Mouse (Mus musculus): ENCODE data around the gene Tstd2.

Gene Tstd2

DNA sequence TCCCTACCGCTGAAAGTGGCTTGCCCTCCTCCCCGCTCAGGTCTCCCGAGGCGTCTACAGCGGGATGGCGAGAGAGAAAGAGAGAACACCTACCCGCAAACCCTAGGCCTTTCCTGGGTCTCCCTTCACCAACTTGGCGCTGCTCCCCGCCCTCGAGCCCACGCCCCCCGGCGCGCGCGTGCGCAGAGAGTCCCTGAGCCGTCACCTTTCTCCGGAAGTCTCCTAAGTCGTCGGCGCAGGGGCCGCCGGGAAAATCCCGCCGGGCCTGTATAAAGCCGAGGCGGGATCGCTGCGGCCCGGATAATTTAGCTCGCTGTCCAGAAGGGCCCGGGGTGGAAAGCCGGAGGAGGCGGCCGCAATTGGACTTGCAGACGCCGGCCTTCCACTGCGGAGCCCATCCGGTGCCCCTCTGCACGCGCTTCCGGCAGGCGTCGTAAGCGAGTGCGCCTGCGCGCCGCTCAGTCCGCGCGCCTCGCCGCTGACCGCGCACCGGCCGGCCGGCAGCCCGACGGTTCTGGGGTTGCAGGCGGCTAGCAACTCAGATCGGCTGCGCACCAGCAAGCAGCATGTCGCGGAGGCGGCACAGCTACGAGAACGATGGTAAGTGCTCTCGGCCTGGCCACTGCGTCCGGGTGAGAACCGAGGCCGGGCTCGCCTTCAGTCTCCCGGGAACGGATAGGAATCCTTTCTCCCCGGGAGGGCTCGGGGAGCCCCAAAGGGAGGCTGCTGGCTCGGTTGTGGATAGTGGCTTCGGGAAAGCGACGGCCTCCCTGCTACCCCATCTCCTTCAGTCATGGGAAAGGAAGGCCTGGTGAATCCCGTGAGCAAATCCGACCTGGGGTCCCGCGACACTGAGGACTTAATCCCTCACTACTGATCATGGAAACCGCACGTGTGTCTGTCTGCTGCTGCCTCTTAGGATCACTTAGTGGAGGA, at the start of gene Tstd2, which contains the start of gene Ncbp1:
Gene Tstd2, minus strand, starts transcription at position 408 of the 936 bp plus-strand sequence.
Gene Ncbp1, plus strand, starts transcription at position 327 of the 936 bp plus-strand sequence.
- peak; percentile 94 to 99 for DNase-seq (ENCODE audit: inconsistent age in 2 of 2, low spot score in 1 of 2)

DNA sequence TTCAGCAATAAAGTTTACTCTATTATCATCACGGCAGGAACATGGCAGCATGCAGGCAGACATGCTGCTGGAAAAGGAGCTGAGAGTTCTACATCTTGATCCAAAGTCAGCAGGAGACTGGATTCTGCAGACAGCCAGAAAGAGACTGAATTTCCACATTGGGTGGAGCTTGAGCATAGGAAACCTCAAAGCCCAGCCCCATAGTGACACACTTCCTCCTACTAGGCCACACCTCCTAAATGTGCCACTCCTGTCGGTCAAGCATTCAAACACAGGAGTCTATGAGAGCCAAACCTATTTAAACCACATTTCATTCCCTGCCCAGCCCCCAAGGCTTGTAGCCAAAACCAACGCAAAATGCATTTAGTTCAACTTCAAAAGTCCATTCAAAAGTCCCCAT, 48.0 kb upstream of the Tstd2 start:
- DNase-seq (ENCODE audit: inconsistent age in 2 of 2, low spot score in 1 of 2) = peak in 1 of 2 experiments; percentile 18

DNA sequence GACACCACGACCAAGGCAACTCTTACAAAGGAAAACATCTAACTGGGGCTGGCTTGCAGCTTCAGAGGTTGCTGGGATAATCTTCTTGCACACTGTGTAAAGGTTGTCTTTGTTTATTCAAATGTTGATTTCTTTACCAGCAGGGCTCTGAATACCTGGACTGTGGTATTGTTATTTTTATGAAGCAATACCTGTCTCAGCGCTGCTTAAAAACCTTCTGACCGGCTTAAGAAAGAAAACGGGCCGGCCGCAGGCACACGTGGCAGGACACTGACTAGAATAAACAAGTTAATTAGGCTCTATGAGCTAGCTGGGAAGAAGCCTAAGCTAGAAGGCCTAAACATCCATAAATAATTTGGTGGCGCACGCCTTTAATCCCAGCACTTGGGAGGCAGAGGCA, 47.4 kb upstream of the Tstd2 start:
- no peak for DNase-seq (ENCODE audit: inconsistent age in 2 of 2, low spot score in 1 of 2)

DNA sequence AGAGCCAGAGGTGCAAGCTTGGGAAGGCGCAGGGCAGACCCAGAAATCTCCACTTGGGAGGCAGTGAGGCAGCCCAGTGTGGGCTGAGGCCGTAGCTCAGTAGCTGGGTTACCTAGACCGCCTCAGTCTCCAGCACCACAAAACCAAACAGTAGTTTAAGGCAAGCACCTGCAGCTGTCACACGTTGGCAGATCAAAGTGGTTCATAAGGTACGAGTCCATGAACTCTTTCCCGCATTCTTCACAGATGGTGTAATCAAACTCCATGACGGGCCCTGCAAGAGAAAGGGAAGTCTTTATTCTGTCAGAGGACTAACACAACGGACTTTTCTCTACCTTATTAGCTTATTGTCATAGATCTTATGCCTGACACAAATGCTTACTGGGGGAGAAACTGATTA, 46.9 kb upstream of the Tstd2 start:
- no peak for DNase-seq (ENCODE audit: inconsistent age in 2 of 2, low spot score in 1 of 2)

DNA sequence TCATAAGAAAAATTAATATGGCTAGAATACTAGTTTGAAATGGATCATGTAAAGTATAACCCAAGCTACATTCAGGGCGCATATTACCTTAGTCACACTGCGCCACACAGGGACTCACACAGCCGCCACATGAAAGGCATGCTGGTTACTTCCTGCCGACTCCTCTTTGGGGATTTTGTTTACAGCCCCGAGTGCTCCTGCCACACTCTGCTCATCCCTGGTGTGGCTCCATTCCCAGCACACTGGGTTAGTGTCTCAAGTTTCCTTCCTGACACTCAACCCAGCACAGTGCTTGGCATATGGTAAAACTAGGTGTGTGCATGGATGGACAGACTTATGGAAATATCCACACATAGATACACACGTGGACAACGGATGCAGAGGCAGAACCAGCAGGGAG, 43.7 kb upstream of the Tstd2 start:
- no peak for DNase-seq (ENCODE audit: inconsistent age in 2 of 2, low spot score in 1 of 2)

DNA sequence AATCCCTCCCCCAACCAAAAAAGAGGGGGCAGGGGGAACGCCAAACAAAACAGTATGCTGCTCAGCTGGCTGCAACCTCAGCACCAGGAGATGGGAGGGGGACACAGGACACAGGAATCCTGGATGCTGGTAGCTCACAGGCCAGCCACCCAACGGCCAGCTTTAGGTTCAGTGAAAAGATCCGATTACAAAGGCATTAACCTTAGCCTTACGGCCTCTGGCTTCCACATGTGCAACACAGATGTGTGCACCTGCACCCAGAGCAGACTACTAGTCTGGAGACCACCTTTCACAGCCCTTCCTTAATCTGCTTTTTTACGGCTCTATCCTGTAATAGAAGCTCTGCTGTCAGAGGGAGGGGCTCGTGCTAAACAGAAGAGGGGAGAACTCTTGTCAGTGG, 42.7 kb upstream of the Tstd2 start:
- no peak for DNase-seq (ENCODE audit: inconsistent age in 2 of 2, low spot score in 1 of 2)

DNA sequence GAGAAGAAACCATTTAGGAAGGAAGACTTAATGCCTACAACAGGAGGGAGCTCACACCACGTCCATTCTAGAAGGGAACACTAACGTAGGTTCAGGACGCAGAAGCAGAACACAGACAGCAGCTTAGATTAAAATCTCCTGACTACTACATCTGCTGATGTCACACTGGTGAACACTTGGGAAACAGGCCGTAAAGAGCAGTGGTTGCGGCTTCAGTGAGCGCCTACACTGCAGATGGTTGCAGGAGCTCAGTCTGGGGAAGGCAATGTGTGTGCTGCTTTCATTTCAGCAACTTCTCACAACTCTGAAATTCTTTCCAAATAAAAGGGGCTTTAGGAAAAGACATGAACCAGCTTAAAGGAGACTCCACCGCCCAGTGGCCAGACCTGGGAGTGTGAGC, 39.0 kb upstream of the Tstd2 start:
- DNase-seq (ENCODE audit: inconsistent age in 2 of 2, low spot score in 1 of 2) = no peak

DNA sequence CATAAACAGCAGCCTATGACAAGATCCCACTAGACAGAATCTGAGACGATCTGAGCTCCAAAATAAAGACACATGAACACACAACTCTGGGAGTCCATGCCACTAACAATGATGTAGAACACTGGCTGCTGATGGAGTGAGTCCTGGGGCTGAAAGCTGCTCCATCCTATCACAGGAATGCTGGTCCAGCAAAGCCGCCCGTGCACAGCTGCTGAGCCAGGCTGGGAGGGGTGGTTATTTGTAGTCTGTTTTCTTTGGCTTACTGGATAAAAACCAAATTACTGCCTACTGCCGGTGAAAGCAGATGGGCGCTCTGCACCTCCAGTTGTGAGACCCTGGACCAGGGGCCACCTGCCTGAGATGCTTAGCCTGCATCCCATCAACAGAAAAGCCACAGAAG, 38.5 kb upstream of the Tstd2 start:
- DNase-seq (ENCODE audit: inconsistent age in 2 of 2, low spot score in 1 of 2) = no peak

DNA sequence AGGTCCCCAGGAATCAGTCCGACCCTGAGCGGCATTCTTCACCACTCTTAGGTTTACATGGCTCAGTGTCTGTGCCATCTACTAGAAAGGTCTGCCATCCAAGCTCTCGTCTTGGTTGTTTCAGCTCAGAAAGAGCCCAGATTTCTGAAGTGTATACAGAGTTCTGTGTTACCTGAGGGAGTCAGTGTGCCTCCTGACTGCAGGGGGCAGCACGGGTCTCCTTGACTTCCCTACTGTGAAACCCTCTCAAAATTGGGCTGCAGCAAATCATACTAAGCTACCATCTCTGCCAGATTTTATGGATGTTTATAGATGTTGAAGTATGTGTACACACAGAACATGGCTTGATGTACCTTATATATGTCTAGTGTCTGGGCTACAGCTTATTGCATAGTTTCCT, 37.8 kb upstream of the Tstd2 start:
- DNase-seq (ENCODE audit: inconsistent age in 2 of 2, low spot score in 1 of 2) = no peak

DNA sequence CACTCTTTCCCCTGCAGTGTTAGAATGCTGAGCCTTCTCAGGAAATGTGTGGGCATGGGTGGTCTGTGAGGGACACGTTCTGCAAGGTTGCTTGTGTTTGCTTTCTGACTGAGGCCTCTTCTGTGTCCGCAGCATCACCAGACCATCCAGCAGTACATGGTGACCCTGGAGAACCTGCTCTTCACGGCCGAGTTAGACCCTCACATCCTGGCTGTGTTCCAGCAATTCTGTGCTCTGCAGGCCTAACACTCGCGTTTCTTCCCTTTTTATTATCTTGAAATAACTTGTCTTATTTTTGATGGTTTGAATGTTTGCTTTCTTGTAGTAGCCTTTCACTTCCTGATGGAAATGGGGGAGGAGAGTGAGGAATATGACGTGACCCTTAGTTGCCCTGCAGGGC, 33.3 kb upstream of the Tstd2 start:
- DNase-seq (ENCODE audit: inconsistent age in 2 of 2, low spot score in 1 of 2) = no peak

DNA sequence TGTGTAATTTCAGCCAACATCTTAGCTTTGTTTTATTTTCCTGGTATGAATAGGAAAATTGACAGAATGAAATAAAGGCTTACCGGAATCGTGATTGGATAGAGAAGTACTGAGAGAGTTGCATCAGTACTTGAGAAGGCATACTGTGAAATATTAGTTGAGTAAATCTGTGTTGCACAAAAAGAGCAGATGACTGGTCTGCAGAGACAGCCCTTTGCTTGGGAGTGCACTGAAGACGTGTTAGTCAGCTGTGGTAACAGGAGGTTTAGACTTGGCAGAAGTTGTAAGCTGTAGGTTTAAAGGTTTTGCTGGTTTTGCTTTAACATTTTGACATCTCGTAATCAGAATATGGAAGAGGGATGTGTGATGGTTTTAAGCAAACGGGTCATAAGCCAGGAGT, 27.3 kb upstream of the Tstd2 start:
- DNase-seq (ENCODE audit: inconsistent age in 2 of 2, low spot score in 1 of 2) = no peak

DNA sequence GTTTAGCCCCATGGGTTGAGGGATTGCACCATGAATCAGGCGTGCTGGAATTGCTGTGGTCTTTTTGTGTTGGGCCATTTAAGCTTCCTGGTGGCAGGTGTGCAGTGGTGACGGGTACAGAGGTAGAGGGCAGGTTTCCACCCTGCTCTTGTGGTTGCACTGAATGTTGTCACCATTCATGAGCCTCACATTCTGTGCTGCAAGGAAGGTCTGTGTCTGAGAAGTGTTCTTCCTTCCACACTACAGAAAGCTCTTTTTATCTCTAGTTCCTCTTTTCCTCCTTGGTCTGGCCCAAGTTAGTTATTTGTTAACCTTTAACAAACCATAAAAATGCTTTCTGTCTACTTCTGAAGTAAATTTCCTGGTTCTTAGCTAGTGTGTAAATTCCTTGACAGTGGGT, 25.5 kb upstream of the Tstd2 start:
- DNase-seq (ENCODE audit: inconsistent age in 2 of 2, low spot score in 1 of 2) = no peak

DNA sequence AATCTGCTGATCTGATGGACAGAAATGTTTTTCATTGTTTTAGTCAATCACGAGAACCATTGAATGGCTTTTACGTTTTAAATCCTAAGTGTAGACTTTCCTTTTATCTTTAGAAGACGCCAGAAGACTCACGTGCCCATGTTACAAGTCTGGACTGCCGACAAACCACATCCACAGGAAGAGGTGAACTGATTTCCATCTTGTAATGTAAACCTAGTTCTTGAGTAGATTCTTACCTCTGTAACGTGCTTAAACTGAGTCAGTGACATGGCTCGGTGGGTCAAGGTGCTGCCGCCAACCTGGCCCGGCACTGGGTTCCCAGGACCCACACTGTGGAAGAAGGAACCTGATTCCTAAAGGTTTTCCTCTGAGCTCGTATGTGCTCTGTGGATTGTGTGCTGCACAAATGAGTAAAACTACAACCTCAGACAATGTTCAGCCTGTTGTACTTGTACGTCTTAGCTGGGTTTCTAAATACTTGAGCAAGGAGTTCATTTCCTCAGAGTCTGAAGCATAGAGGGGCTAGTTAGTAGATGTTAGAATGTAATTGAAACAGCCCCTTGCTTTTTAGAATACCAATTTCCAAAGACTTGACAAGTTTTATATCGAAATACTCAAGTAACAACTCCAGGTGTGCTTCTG, 13.5 kb upstream of the Tstd2 start:
- no peak for DNase-seq (ENCODE audit: inconsistent age in 2 of 2, low spot score in 1 of 2)

DNA sequence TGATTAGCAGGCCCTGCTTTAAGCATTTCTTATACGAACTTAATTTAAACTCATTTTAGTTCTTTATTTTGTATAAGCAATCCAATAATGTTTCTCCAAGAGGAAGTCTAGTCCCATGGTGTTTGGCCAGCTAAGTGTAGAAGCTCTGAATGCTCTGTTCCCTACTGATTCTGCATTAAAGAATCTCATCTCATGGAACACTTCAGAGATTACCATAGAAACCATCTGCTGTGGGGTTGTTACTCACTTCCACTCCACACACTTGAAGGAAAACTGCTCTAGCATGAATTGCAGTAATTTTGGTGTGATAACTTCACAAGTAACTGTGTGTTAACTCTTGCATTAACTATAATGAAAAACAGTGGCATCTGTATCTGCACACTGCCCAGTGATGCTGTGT, 8.4 kb upstream of the Tstd2 start:
- no peak for DNase-seq (ENCODE audit: inconsistent age in 2 of 2, low spot score in 1 of 2)

DNA sequence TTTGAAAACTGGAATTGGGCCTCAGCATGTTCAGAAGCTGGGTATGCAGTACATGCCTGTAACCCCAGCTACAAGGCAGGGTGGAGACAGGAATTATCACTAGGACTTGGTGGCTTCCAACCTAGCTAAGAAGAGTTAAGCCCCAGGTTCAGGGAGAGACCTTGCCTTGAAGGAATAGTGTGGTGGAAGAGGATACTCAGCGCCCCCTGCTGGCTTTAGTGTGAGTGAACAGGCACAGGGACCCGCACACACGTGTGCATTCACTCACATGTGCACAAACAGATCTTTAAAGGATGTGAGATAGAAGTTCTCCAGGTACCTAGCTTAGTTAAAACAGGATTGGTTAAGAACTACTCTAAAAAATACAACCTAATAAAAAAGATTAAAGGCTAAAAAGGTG, 5.8 kb upstream of the Tstd2 start:
- DNase-seq (ENCODE audit: inconsistent age in 2 of 2, low spot score in 1 of 2) = peak in 1 of 2 experiments; percentile 37

DNA sequence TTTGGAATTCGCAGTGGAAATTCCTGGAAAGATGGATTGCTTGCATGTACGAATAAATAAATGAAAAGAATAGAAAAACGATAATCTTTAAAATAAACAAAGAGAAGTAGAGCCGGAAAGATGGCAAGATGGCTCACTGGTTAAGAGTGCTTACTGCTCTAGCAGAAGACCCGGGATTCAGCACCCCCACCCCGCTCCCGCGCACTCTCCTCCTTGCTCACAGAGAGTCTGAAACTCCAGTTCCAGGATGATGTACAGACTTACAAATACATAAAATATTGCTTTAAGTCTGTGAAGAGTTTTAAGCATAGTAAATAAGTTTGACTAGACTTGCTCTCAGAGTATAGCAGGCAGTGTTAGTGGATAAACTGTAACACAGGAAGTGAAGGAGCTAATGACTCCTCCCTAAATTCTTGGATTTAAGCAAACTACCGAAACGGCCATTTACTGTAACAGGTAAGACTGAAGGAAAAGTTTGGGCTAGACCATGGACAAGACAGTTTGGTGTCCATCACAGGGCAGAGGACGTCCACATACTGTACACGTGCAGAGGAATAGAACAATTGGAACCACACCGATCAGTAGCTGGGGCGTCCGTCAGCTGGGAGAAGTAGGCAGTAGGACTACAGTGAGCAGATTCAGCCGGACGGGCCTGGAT, 736 bp downstream of the Tstd2 start:
- no peak for DNase-seq (ENCODE audit: inconsistent age in 2 of 2, low spot score in 1 of 2)

DNA sequence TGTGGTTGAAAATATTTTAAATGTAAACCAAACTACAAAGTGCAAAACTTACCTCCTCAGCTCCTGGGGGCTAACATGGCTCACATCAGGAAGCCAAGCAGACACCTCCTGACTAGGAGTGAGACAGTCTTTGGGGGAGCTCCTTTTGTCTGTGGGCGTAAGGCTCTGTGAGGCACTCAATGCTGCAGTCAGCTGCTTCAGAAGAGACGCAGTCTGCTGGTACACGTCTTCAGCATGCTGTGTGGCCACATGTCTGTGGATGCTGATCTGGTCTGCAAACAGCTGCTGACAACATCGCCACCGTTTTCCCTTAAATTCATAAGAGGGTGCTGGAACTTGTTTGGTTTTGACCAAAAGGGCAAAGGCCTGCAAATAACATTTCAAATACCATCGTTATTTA, 6.7 kb downstream of the Tstd2 start:
- DNase-seq (ENCODE audit: inconsistent age in 2 of 2, low spot score in 1 of 2) = no peak

DNA sequence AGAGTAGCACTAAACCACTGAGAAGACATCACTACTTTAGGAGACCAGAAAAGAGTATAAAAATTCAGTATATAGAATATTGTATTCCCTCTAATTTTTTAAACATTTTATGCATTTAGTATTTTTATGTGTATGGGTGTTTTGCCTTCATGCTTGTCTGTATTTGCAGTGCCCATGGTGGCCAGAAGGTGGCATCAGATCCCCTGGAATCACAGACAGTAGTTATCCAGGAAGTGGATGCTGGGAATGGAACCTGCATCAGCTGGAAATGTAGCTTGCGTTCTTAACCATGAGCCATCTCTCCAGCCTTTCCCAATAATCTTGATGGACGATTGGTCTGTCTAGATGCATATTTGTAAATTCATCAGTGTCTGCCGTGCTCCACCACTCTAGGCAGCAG, 8.3 kb downstream of the Tstd2 start:
- peak; percentile 48 to 84 for DNase-seq (ENCODE audit: inconsistent age in 2 of 2, low spot score in 1 of 2)

DNA sequence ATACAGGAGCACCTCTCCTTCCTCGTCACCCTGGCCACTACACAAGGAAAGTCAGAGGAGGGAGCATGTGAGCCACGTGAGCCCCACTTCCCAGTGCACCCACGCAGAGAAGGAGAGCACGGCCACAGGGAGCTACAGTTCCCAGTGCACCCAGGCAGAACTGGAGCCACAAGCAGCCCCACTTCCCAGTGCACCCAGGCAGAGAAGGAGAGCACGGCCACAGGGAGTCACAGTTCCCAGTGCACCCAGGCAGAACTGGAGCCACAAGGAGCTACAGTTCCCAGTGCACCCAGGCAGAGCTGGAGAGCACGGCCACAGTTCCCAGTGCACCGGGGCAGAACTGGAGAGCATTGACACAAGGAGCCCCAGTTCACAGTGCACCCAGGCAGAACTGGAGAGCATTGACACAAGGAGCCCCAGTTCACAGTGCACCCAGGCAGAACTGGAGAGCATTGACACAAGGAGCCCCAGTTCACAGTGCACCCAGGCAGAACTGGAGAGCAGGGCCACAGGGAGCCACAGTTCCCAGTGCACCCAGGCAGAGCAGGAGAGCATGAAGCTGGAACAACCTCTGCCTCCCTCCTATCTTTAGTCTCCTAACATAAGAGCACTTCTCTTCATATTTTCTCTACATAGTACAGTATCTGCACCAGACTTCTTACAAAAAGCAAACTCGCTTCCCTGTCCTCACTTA, 9.0 kb downstream of the Tstd2 start:
- DNase-seq (ENCODE audit: inconsistent age in 2 of 2, low spot score in 1 of 2) = no peak

DNA sequence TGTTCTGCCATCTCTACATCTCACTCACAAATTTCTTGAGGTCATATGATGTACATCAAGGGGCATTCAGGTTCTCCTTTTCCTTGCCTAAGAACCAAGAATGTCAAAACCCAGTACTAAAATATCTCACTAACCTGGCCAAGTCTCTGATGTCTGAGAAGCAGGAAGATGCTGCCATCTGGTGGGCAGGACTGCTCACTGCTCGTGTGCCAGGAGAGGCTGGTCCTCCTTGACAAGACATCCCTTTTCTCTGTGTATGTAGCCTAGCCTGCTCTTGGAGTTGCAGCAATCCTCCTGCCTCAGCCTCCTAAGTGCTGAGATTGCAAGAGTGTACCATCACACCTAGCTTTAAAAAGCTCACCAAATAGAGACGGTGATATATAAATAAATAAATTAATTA, 12.0 kb downstream of the Tstd2 start:
- DNase-seq (ENCODE audit: inconsistent age in 2 of 2, low spot score in 1 of 2) = peak; percentile 72 to 87

DNA sequence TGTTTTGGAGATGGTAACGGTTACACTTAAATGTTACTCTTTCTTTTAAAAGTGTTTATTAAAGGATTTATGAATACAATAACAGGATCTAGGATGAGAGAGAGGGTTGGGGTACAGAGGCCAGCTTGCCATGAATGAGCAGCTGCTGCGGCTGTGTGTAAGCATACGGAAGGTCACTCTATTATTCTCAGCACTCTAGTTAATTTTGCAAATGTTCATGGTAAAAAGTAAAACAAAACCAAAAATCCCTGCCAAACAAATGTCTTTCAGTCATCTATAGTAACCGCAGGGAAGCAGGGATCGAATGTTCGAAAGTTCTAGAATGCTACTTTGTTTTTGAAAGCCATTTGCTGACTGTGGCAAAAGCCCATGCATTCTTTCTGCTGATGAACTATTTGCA, 15.1 kb downstream of the Tstd2 start:
- no peak for DNase-seq (ENCODE audit: inconsistent age in 2 of 2, low spot score in 1 of 2)

Data from adrenal gland, adult (tissue).